Comparison of ENCODE assay signal across 24 mouse cellular contexts in genomic region chr10:18831823-18832222, GRCm38 (mm10). TPM values are rescaled to one million over a fixed set of nuclear protein-coding genes. Genes with fewer than 3 reads are reported as not detected.
DNase-seq lines count a peak whose midpoint lies in the region; ATAC-seq lines count a peak whose summit lies in the region.
"Had no signal": no experiment of that assay in that cellular context is flagged by ENCODE, and none has a peak within 500 bp of the region (broad histone marks: within the 10 kb centered on the region; RNA-seq: fewer than 3 reads in every experiment).

No protein-coding gene starts in this region.

- H3K9me3 ChIP-seq in midbrain, embryonic 11.5 days (ENCODE audit: control insufficient read depth, low read length) = no peaks in the 10 kb centered on the region
- no peaks in the 10 kb centered on the region for H3K9me3 ChIP-seq in midbrain, embryonic 14.5 days (ENCODE audit: control insufficient read depth, low read length)
- no peaks in the 10 kb centered on the region for H3K9me3 ChIP-seq in liver, embryonic 12.5 days (replicated peaks)
- H3K9me3 ChIP-seq: embryonic facial prominence, embryonic 13.5 days; forebrain, embryonic 15.5 days; heart, embryonic 13.5 days; hindbrain, embryonic 13.5 days; midbrain, embryonic 10.5 days; neural tube, embryonic 13.5 days had no signal

- H3K27me3 ChIP-seq in midbrain, embryonic 11.5 days (ENCODE audit: control insufficient read depth, insufficient read depth, low read length) = no peaks in the 10 kb centered on the region
- no peaks in the 10 kb centered on the region for H3K27me3 ChIP-seq in midbrain, embryonic 14.5 days (ENCODE audit: control insufficient read depth, insufficient read depth, low read length)
- H3K27me3 ChIP-seq in liver, embryonic 12.5 days (replicated peaks) = no peaks in the 10 kb centered on the region
- H3K27me3 ChIP-seq: embryonic facial prominence, embryonic 13.5 days; forebrain, embryonic 15.5 days; heart, embryonic 13.5 days; hindbrain, embryonic 13.5 days; neural tube, embryonic 13.5 days had no signal

- WGBS in midbrain, embryonic 11.5 days = 58% methylated on average over 7 of the region's 7 CpGs
- 59% methylated on average over 7 of the region's 7 CpGs for WGBS in midbrain, embryonic 14.5 days
- 24% methylated on average over 7 of the region's 7 CpGs for WGBS in liver, embryonic 12.5 days (ENCODE audit: insufficient replicate concordance)

- no peak overlapping the region for H3K27ac ChIP-seq in midbrain, embryonic 11.5 days (ENCODE audit: low read depth, low read length)
- no peak overlapping the region for H3K27ac ChIP-seq in midbrain, embryonic 14.5 days (replicated peaks; ENCODE audit: low read depth, low read length)
- H3K27ac ChIP-seq in liver, embryonic 12.5 days = no peak overlapping the region
- H3K27ac ChIP-seq: embryonic facial prominence, embryonic 13.5 days; forebrain, embryonic 15.5 days; heart, embryonic 13.5 days; hindbrain, embryonic 13.5 days; left cerebral cortex, adult 2 months; midbrain, embryonic 10.5 days; neural tube, embryonic 13.5 days had no signal

- no peak overlapping the region for H3K4me3 ChIP-seq in midbrain, embryonic 11.5 days (ENCODE audit: low read depth, low read length)
- H3K4me3 ChIP-seq in midbrain, embryonic 14.5 days (replicated peaks; ENCODE audit: low read depth, low read length) = no peak overlapping the region
- no peak overlapping the region for H3K4me3 ChIP-seq in liver, embryonic 12.5 days
- H3K4me3 ChIP-seq: embryonic facial prominence, embryonic 13.5 days; forebrain, embryonic 15.5 days; heart, embryonic 13.5 days; hindbrain, embryonic 13.5 days; left cerebral cortex, adult 2 months; midbrain, embryonic 10.5 days; neural tube, embryonic 13.5 days had no signal

- no peak overlapping the region for H3K9ac ChIP-seq in midbrain, embryonic 11.5 days (ENCODE audit: low read length)
- no peak overlapping the region for H3K9ac ChIP-seq in midbrain, embryonic 14.5 days (replicated peaks; ENCODE audit: low read length)
- no peak overlapping the region for H3K9ac ChIP-seq in liver, embryonic 12.5 days
- H3K9ac ChIP-seq: embryonic facial prominence, embryonic 13.5 days; forebrain, embryonic 15.5 days; heart, embryonic 13.5 days; hindbrain, embryonic 13.5 days; neural tube, embryonic 13.5 days had no signal

- H3K36me3 ChIP-seq in midbrain, embryonic 11.5 days (ENCODE audit: control insufficient read depth, insufficient read depth, low read length) = no peaks in the 10 kb centered on the region
- H3K36me3 ChIP-seq in midbrain, embryonic 14.5 days (ENCODE audit: control insufficient read depth, insufficient read depth, low read length) = no peaks in the 10 kb centered on the region
- H3K36me3 ChIP-seq in liver, embryonic 12.5 days = no peaks in the 10 kb centered on the region
- H3K36me3 ChIP-seq: embryonic facial prominence, embryonic 13.5 days; forebrain, embryonic 15.5 days; heart, embryonic 13.5 days; hindbrain, embryonic 13.5 days; midbrain, embryonic 10.5 days; neural tube, embryonic 13.5 days had no signal

- no peaks in the 10 kb centered on the region for H3K4me1 ChIP-seq in midbrain, embryonic 11.5 days (ENCODE audit: control insufficient read depth, insufficient read depth, low read length)
- no peaks in the 10 kb centered on the region for H3K4me1 ChIP-seq in midbrain, embryonic 14.5 days (ENCODE audit: control insufficient read depth, insufficient read depth, low read length)
- no peaks in the 10 kb centered on the region for H3K4me1 ChIP-seq in liver, embryonic 12.5 days
- H3K4me1 ChIP-seq: embryonic facial prominence, embryonic 13.5 days; forebrain, embryonic 15.5 days; heart, embryonic 13.5 days; hindbrain, embryonic 13.5 days; midbrain, embryonic 10.5 days; neural tube, embryonic 13.5 days had no signal

- DNase-seq in midbrain, embryonic 11.5 days (ENCODE audit: low spot score, missing footprints) = no peak
- no peak for DNase-seq in midbrain, embryonic 14.5 days
- DNase-seq in testis, postnatal 14 days (ENCODE audit: low spot score) = peak; percentile 13
- DNase-seq in gastrocnemius, postnatal 25 days = no peak
- no peak for DNase-seq in cerebellum, postnatal 25 days
- DNase-seq: cerebellum, adult 8-10 months; gastrocnemius, postnatal 36 days; kidney, adult 9 months; kidney, postnatal 25 days; layer of hippocampus, adult 9-11 months; lung, postnatal 10 days; thymus, postnatal 14 days had no signal

- no peak overlapping the region for H3K4me2 ChIP-seq in midbrain, embryonic 11.5 days
- H3K4me2 ChIP-seq in midbrain, embryonic 14.5 days (ENCODE audit: low read length) = no peak overlapping the region
- H3K4me2 ChIP-seq in liver, embryonic 12.5 days = peak overlapping the region; percentile 21; the same call in 1 of the 2 replicates
- H3K4me2 ChIP-seq: embryonic facial prominence, embryonic 13.5 days; forebrain, embryonic 15.5 days; heart, embryonic 13.5 days; hindbrain, embryonic 13.5 days; neural tube, embryonic 13.5 days had no signal

- 0 out of 2 replicates have a peak, but pooled peaks have one; percentile 16 for ATAC-seq in midbrain, embryonic 11.5 days (ENCODE audit: low FRiP score)
- no peak for ATAC-seq in midbrain, embryonic 14.5 days (ENCODE audit: low FRiP score, low TSS enrichment)
- 0 out of 2 replicates have a peak, but pooled peaks have one; percentile 44 for ATAC-seq in liver, embryonic 12.5 days
- peak; percentile 35 for ATAC-seq in megakaryocyte, adult 5-6 weeks (ENCODE audit: poor library complexity, severe bottlenecking)
- ATAC-seq: forebrain, embryonic 15.5 days had no signal

RNA-seq across cellular contexts. Expression of gene Perp, which starts 13.0 kb away (rescaled TPM):
- 6.0 and 6.1 TPM in 2 replicates for polyA plus RNA-seq in midbrain, embryonic 11.5 days (2014; fragmentation: Nextera tagmentation; extraction: Ambion mirVana)
- 4.1 and 4.3 TPM in 2 replicates for polyA plus RNA-seq in midbrain, embryonic 14.5 days (2014; fragmentation: Nextera tagmentation; extraction: Ambion mirVana)
- polyA plus RNA-seq in liver, embryonic 12.5 days (2016; fragmentation: Nextera tagmentation; extraction: Ambion mirVana) = 7.1 and 7.5 TPM in 2 replicates
- total RNA-seq in megakaryocyte, adult 5-6 weeks (2015) = 2.8 and 3.1 TPM in 2 replicates
- total RNA-seq in megakaryocyte, adult 5-6 weeks (2017) = 4.1 and 4.6 TPM in 2 replicates
- total RNA-seq in gastrocnemius, postnatal 25 days (2021) = 1 to 10 TPM; 1.5 to 2.2 TPM

RNA-seq across cellular contexts. Expression of gene Gm4922, which starts 45.2 kb away (rescaled TPM):
- 0.08 TPM in 1 of 2 replicates, not detected in the other for polyA plus RNA-seq in midbrain, embryonic 11.5 days (2014; fragmentation: Nextera tagmentation; extraction: Ambion mirVana)
- polyA plus RNA-seq in midbrain, embryonic 14.5 days (2014; fragmentation: Nextera tagmentation; extraction: Ambion mirVana) = 0.11 and 0.42 TPM in 2 replicates
- not detected in 2 replicates for polyA plus RNA-seq in liver, embryonic 12.5 days (2016; fragmentation: Nextera tagmentation; extraction: Ambion mirVana)
- total RNA-seq in megakaryocyte, adult 5-6 weeks (2015) = not detected in 2 replicates
- total RNA-seq in megakaryocyte, adult 5-6 weeks (2017) = not detected in 2 replicates
- not detected for total RNA-seq in gastrocnemius, postnatal 25 days (2021)
- total RNA-seq: adrenal gland, adult 18-20 months; gastrocnemius, postnatal 36 days; heart, postnatal 25 days; left cerebral cortex, adult 2 months had no signal
- polyA plus RNA-seq: embryonic facial prominence, embryonic 13.5 days; heart, embryonic 13.5 days; limb, embryonic 11.5 days; midbrain, embryonic 10.5 days had no signal
